Mouse (Mus musculus) C2C12 (cell line): ENCODE data around the gene Hic2. TPM values are rescaled to one million over a fixed set of nuclear protein-coding genes. Genes with fewer than 3 reads are reported as not detected.

Experiments used
- H3K27me3 ChIP-seq: one replicate; pipeline ENCODE4 v1.6.1; 2011; ENCODE audit not compliant: control insufficient read depth, insufficient read depth, insufficient read length
- H3K36me3 ChIP-seq: one replicate; pipeline ENCODE4 v1.6.1; 2011; ENCODE audit not compliant: control insufficient read depth, insufficient read depth
- H3K4me3 ChIP-seq: one replicate; pipeline ENCODE4 v1.5.1; 2011; ENCODE audit warnings: mild to moderate bottlenecking, control low read depth; ENCODE audit not compliant: poor library complexity, insufficient read depth, severe bottlenecking
- H3K79me2 ChIP-seq: one replicate; pipeline ENCODE4 v1.6.1; 2011; ENCODE audit not compliant: control insufficient read depth, insufficient read depth
- H3K79me3 ChIP-seq: one replicate; pipeline ENCODE4 v1.6.1; 2011; ENCODE audit warnings: low read depth, control low read depth
- H3ac ChIP-seq: one replicate; pipeline ENCODE3; 2011; ENCODE audit warnings: low read depth; ENCODE audit not compliant: control insufficient read depth, insufficient read length
- CEBPB ChIP-seq: IDR thresholded peaks from one replicate; pipeline ENCODE4 v1.6.1; 2011; ENCODE audit warnings: low read depth, mild to moderate bottlenecking, control low read depth, moderate library complexity
- CTCF ChIP-seq: IDR thresholded peaks from one replicate; pipeline ENCODE4 v1.5.1; 2011; ENCODE audit not compliant: control insufficient read depth, insufficient read depth, insufficient read length
- FOSL1 ChIP-seq: IDR thresholded peaks from one replicate; pipeline ENCODE4 v1.8.0; 2011; ENCODE audit warnings: mild to moderate bottlenecking, low read length; ENCODE audit not compliant: poor library complexity, insufficient read depth, severe bottlenecking
- MAX ChIP-seq: IDR thresholded peaks from one replicate; pipeline ENCODE4 v1.6.1; 2011; ENCODE audit warnings: mild to moderate bottlenecking, control low read depth
- MYOD1 ChIP-seq: IDR thresholded peaks from one replicate; pipeline ENCODE4 v1.6.1; 2011; ENCODE audit warnings: low read depth; ENCODE audit not compliant: control insufficient read depth, insufficient read length
- MYOG ChIP-seq: IDR thresholded peaks from one replicate; pipeline ENCODE4 v1.6.1; 2011; ENCODE audit not compliant: control insufficient read depth, insufficient read length; ENCODE audit errors: extremely low read depth
- USF1 ChIP-seq: IDR thresholded peaks from one replicate; pipeline ENCODE4 v1.6.1; 2011; ENCODE audit warnings: low read depth, mild to moderate bottlenecking, control low read depth, moderate library complexity
- long read RNA-seq, 2 experiments: library from polyadenylated mRNA; unstranded; transcript quantifications; one replicate each; pipeline ENCODE4 v2.0.0; 2019 to 2020
- polyA plus RNA-seq: library from polyadenylated mRNA; unstranded; fragments of >200 nt; fragmentation: generic; extraction: Trizol; gene quantifications from one replicate; pipeline ENCODE4 v1.2.1, GENCODE M21; 2012; ENCODE audit warnings: missing spikeins

Hic2 gene
- 1.1 TPM for polyA plus RNA-seq
- long read RNA-seq, experiment 1: 0 reads
- long read RNA-seq, experiment 2, full-length matches to known transcripts: 1 of 1 reads
- long read RNA-seq, experiment 2, partial matches to known transcripts: 0 of 1 reads
- long read RNA-seq, experiment 2, other reads (novel, unspliced or antisense): 0 of 1 reads

DNA sequence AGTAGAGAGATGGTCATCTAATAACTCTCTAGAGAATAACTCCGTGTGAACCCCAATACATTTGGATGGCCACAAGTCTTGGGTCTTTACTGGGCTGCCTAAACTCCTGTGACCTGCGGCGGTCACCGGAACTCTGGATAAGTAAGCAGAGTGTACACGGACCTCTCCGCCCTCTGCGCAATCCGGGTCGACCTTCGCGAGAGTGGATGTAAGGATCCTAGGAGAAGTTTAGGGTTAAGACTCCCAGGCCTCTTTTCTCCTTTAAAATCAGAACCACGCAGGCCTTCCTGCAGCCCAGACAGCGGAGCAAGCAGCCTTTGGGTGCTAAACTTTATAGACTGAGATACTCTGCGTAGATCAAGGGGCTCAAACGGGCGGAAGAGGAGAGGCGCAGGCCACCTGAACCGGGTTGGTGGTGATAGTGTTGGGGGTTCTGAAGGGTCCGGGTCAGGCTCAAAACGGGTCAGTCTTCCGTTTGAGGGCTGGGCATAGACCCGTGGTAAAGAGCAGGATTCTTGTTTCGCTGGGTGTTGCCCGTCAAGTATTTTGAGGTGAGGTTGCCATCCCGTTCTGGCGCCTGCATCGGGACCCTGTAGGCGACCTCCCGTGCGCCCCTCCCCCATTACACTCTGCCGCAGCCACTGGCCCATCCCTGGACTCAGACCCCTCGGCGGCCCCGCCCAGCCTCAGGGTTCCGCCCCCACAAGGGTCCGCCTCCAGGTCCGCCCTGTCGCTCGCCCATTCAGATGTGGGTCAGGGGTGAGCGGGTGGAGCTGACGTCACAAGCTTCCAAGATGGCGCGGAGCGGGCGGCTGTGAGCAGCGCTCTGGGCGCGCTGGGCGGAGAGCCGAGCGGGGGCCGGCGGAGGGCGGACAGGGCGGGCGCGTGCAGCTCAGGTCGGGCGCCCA is at the start of gene Hic2:
Gene Hic2, plus strand, starts transcription at position 779 of the 908 bp plus-strand sequence.
- no peaks in the 10 kb centered on the region for H3K36me3 ChIP-seq
- H3K79me2 ChIP-seq: peaks cover 40% of the 10 kb centered on the region
- TF ChIP-seq CEBPB: no peak
- no peak for TF ChIP-seq MAX
- no peak for TF ChIP-seq CTCF
- TF ChIP-seq MYOD1: no peak
- TF ChIP-seq USF1: no peak
- peak within 1 kb of the TSS; percentile 74 for H3K4me3 ChIP-seq
- H3ac ChIP-seq: peak within 1 kb of the TSS; percentile 77
- H3K79me3 ChIP-seq: peaks cover 9% of the 10 kb centered on the region
- no peaks in the 10 kb centered on the region for H3K27me3 ChIP-seq

DNA sequence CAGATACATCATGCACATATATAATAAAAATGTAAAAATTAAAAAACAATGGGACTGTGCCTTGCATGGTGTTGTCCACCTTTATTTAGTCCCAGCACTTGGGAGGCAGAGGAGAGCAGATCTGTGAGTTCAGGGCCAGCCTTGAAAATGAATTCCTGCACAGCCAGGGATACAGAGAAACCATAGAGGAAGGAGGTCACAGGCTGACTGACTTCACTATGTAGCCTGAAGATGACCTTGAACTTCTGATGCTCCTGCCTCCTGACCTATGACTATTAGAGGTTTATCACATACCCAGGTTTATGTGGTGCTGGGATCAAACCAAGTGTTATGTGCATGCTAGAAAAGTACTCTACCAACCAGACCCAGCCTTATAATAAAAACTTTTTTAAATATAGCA is 47.9 kb upstream of the Hic2 start:
- H3K4me3 ChIP-seq: no peak overlapping the region
- H3K79me3 ChIP-seq: peaks cover 96% of the 10 kb centered on the region
- no peak overlapping the region for H3ac ChIP-seq
- TF ChIP-seq MYOG (no peak), MYOD1 (no peak), USF1 (no peak)
- peaks cover 25% of the 10 kb centered on the region for H3K36me3 ChIP-seq
- peaks cover 100% of the 10 kb centered on the region for H3K79me2 ChIP-seq
- no peaks in the 10 kb centered on the region for H3K27me3 ChIP-seq

DNA sequence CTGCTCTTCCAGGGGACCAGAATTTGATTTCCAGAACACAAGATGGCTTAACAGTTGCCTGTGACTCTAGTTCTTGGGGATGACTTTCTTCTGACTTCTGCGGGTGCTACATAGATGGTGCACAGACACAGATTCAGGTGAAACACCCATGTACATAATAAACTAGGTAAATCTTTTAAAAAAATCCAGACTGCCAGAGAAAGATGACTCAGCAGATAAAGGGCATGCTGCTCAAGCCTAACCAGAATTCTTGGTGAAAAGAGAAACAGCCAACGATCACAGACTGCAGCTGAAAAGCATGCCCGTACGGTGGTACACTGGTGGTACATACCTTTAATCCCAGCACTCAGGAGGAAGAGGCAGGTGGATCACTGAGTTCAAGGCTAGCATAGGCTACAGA is 39.5 kb upstream of the Hic2 start:
- H3K79me2 ChIP-seq: peaks cover 100% of the 10 kb centered on the region
- H3K27me3 ChIP-seq: no peaks in the 10 kb centered on the region
- peaks cover 30% of the 10 kb centered on the region for H3K36me3 ChIP-seq
- H3K79me3 ChIP-seq: peaks cover 96% of the 10 kb centered on the region
- no peak for TF ChIP-seq FOSL1
- TF ChIP-seq MYOG: no peak
- no peak for TF ChIP-seq CTCF
- no peak for TF ChIP-seq MYOD1
- TF ChIP-seq MAX: no peak
- no peak overlapping the region for H3K4me3 ChIP-seq
- no peak overlapping the region for H3ac ChIP-seq

DNA sequence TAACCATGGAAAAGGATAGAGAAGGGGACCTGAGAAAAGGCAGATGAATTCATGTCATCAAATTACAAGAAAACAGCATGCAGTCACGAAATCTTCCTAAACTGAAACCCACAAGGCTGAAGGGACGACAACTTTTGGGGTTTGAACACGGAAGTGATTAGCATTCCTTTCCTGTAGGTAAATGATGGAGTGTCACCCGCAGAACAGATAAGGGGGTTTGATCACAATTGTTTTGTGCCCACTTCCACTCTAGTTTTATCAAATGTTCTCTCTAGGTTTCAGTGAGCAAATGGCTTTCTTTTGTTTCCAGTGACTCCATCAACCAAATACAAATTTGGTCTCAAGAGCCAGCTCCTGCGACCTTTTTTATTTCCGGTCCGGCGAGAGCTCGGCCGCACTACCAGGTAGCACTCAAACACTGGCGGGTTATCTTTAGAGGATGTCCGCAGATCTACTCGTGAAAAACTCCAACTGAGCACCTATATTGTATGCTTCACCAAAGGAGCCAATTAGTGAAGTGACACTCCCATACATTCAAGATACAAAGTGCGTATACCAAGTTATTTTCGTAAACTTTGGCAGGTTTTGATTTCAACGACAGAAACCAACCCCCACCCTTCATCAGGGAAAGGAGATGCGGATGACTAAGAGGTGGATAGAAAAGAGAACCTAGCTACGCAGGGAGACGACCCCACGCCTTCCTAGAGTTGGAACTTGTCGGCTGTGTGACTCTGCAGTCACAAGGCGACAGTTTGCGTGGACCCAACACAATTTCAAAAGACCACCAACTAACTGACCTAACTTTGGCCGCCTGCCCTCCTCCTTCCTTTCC is 33.0 kb upstream of the Hic2 start:
- Histone ChIP-seq H3K79me3 (peaks cover 56% of the 10 kb centered on the region), H3K36me3 (peaks cover 16% of the 10 kb centered on the region), H3ac (peak overlapping the region; percentile 100), H3K79me2 (peaks cover 63% of the 10 kb centered on the region), H3K4me3 (peak overlapping the region; percentile 87), H3K27me3 (no peaks in the 10 kb centered on the region)
- TF ChIP-seq FOSL1 (no peak), USF1 (no peak), MYOD1 (no peak), CEBPB (no peak), CTCF (no peak), MAX (no peak), MYOG (no peak)

DNA sequence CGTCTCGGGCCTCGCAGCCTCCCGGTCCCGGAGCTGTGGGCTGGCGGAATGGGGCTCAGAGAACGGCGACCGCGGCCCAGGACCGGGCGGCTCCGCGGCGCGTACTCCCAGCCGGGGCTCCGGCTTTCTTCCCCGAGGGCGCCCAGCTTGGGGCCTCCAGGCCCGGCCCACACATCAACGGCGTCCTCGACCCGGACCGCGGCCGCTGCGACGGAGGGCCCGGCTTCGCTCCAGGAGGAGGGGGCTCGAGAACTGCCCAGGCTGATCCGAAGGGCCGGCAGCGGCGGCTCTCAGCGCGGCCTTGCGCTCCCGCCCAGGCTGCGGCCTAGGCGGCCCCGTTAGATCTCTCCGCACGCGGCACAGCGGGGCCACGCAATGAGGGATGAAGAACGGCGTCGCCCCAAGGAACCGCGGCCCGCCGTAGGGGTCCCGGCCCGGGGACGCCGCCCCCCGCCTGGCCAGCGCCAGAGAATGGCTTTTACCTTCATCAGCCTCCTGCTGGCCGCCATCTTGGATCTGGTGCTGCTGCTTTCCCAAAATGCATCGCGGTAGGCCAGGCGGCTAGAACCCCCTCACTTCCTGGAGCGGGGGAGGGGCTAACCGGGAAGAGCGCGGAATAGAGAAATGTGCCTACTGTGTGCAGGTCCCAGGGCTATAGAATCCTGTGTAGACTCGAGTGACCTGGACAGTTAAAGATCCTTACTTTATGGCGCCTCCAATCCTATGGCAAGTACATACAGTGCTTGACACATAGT is 32.2 kb upstream of the Hic2 start:
- peaks cover 16% of the 10 kb centered on the region for H3K36me3 ChIP-seq
- H3K27me3 ChIP-seq: no peaks in the 10 kb centered on the region
- TF ChIP-seq CTCF: no peak
- TF ChIP-seq MAX: peak; percentile 70
- peak overlapping the region; percentile 100 for H3ac ChIP-seq
- H3K4me3 ChIP-seq: peak overlapping the region; percentile 87
- H3K79me3 ChIP-seq: peaks cover 48% of the 10 kb centered on the region
- peaks cover 55% of the 10 kb centered on the region for H3K79me2 ChIP-seq
